Mouse (Mus musculus): Measurements from ENCODE around the gene Trp53tg5. TPM values are rescaled to one million over a fixed set of nuclear protein-coding genes. Genes with fewer than 3 reads are reported as not detected.

Trp53tg5 gene
- total RNA-seq, 2 experiments from 2014 or later: not detected

GRCm38 (mm10) chr2:164435216-164436090, 38.1 kb downstream of the Trp53tg5 start:
- DNase-seq (ENCODE audit: low spot score in 2 of 2): no peak

- DNase-seq (ENCODE audit: low spot score in 2 of 2): no peak
Observed at GRCm38 (mm10) chr2:164434681-164435080, 38.8 kb downstream of the Trp53tg5 start.

- no peak for DNase-seq (ENCODE audit: low spot score in 2 of 2)
Observed at GRCm38 (mm10) chr2:164433278-164433895, 40.1 kb downstream of the Trp53tg5 start.

- DNase-seq (ENCODE audit: low spot score in 2 of 2): no peak
Observed at GRCm38 (mm10) chr2:164432541-164433191, 40.9 kb downstream of the Trp53tg5 start.

- DNase-seq (ENCODE audit: low spot score in 2 of 2): no peak
Observed at GRCm38 (mm10) chr2:164431676-164432465, 41.7 kb downstream of the Trp53tg5 start.

- DNase-seq (ENCODE audit: low spot score in 2 of 2): no peak
Observed at GRCm38 (mm10) chr2:164430697-164431096, 42.8 kb downstream of the Trp53tg5 start.

GRCm38 (mm10) chr2:164429881-164430615, 43.5 kb downstream of the Trp53tg5 start:
- DNase-seq (ENCODE audit: low spot score in 2 of 2): no peak

- DNase-seq (ENCODE audit: low spot score in 2 of 2): no peak
Observed at GRCm38 (mm10) chr2:164428451-164428850, 45.1 kb downstream of the Trp53tg5 start.

GRCm38 (mm10) chr2:164426952-164427351, 46.6 kb downstream of the Trp53tg5 start:
- DNase-seq (ENCODE audit: low spot score in 2 of 2): no peak

GRCm38 (mm10) chr2:164426121-164426520, 47.4 kb downstream of the Trp53tg5 start:
- no peak for DNase-seq (ENCODE audit: low spot score in 2 of 2)

GRCm38 (mm10) chr2:164425401-164425800, 48.1 kb downstream of the Trp53tg5 start:
- no peak for DNase-seq (ENCODE audit: low spot score in 2 of 2)

- no peak for DNase-seq (ENCODE audit: low spot score in 2 of 2)
Observed at GRCm38 (mm10) chr2:164424406-164424805, 49.1 kb downstream of the Trp53tg5 start.

- no peak for DNase-seq (ENCODE audit: low spot score in 2 of 2)
Observed at GRCm38 (mm10) chr2:164423464-164423863, 50.1 kb downstream of the Trp53tg5 start.

- no peak for DNase-seq (ENCODE audit: low spot score in 2 of 2)
Observed at GRCm38 (mm10) chr2:164422675-164423393, 50.7 kb downstream of the Trp53tg5 start.

GRCm38 (mm10) chr2:164421979-164422378, 51.5 kb downstream of the Trp53tg5 start:
- no peak for DNase-seq (ENCODE audit: low spot score in 2 of 2)

GRCm38 (mm10) chr2:164421306-164421705, 52.2 kb downstream of the Trp53tg5 start:
- no peak for DNase-seq (ENCODE audit: low spot score in 2 of 2)
